Mouse (Mus musculus): ENCODE measurements around the gene Rpa1. TPM values are rescaled to one million over a fixed set of nuclear protein-coding genes. Genes with fewer than 3 reads are reported as not detected.

Gene Rpa1
- polyA plus RNA-seq, 1 experiment from 2014 or later, result 88.4 TPM

DNA sequence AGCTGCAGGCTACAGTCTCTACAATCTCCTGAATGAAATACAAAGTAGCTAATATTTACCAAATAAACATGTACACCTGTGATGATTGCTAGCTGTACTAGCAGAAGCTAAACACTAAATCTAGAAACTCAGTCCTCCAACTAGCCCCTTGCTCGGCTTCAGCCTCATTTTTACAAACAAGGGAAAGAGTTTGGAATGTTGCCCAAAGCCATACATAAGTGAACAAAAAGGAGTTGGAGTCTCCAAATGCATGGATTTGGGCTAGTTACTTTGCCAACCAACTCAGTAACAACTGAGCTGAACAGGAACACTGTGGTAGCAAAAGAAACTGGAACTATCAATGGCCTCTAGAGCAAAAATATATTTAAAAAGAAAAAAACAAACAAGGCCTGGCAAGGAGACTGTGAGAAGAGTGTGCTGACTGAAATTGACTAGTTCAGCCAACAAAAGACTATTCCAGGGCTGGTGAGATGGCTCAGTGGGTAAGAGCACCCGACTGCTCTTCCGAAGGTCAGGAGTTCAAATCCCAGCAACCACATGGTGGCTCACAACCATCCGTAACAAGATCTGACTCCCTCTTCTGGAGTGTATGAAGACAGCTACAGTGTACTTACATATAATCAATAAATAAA lies 1.5 kb downstream of the Rpa1 start:
- Histone ChIP-seq H3K4me3 (replicated peaks) (peak overlapping the region; percentile 85), H3K27ac (replicated peaks) (peak overlapping the region; percentile 30; the same call in 1 of the 2 replicates)

DNA sequence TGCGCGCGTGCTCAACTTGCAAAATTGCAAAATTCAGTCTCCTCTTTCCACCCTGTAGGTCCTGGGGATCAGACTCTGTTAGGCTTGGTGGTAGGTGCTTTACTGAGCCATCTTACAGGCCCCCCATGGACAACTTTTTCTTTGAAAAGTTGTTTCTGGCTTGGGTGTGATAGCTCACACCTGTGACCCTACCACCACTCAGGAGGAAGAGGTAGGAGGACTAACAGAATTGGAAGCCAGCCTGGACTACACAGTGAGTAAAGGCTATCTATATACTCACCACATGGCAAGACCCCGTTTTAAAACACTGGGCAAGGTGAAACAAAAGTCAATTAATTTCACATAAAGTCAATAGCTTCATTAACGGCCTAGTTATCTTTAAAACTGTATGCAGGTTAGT lies 3.4 kb downstream of the Rpa1 start:
- 87% methylated on average over 5 of the region's 5 CpGs for WGBS (ENCODE audit: insufficient replicate concordance)

More for the DNA sequence above, 1.5 kb downstream of the Rpa1 start:
- H3K27me3 ChIP-seq, result no peaks in the 10 kb centered on the region
- 67% methylated on average over 4 of the region's 4 CpGs for WGBS (ENCODE audit: insufficient replicate concordance)
- H3K9me3 ChIP-seq (replicated peaks), result no peaks in the 10 kb centered on the region
- peaks cover 26% of the 10 kb centered on the region for H3K36me3 ChIP-seq (replicated peaks)
- ATAC-seq (ENCODE audit: insufficient read depth), result no peak
- H3K4me1 ChIP-seq (replicated peaks), result peaks cover 57% of the 10 kb centered on the region
- H3K4me2 ChIP-seq, result peak overlapping the region; percentile 90
- peak overlapping the region; percentile 36 for H3K9ac ChIP-seq

DNA sequence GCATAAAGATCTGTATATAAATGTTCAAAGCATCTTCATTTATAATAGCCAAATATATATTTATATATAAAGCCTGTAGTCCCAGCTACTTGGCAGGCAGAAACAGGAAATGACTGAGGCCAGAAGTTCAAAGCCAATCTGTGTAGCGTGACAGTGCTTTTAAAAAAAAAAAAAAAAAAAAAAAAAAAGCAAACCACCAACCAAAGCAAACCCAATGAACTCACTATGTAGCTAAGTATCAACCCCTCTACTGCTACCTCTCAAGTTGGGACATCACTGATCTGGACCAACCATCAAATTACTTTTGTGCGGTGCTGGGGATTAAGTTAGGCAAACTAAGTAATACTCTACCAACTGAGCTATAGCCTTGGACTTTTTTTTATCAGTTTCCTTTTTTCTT lies 4.0 kb downstream of the Rpa1 start:
- Histone ChIP-seq H3K27me3 (no peaks in the 10 kb centered on the region), H3K4me1 (replicated peaks) (peaks cover 45% of the 10 kb centered on the region), H3K36me3 (replicated peaks) (peaks cover 50% of the 10 kb centered on the region), H3K4me3 (replicated peaks) (no peak overlapping the region), H3K9me3 (replicated peaks) (no peaks in the 10 kb centered on the region), H3K4me2 (no peak overlapping the region), H3K9ac (no peak overlapping the region), H3K27ac (replicated peaks) (no peak overlapping the region)
- WGBS (ENCODE audit: insufficient replicate concordance), result 65% methylated on average over 2 of the region's 2 CpGs
- ATAC-seq (ENCODE audit: insufficient read depth), result no peak

More for the DNA sequence above, 3.4 kb downstream of the Rpa1 start:
- Histone ChIP-seq H3K4me1 (replicated peaks) (peaks cover 49% of the 10 kb centered on the region), H3K4me2 (no peak overlapping the region), H3K36me3 (replicated peaks) (peaks cover 46% of the 10 kb centered on the region), H3K9ac (no peak overlapping the region), H3K4me3 (replicated peaks) (no peak overlapping the region), H3K27ac (replicated peaks) (no peak overlapping the region), H3K27me3 (no peaks in the 10 kb centered on the region), H3K9me3 (replicated peaks) (no peaks in the 10 kb centered on the region)
- no peak for ATAC-seq (ENCODE audit: insufficient read depth)

DNA sequence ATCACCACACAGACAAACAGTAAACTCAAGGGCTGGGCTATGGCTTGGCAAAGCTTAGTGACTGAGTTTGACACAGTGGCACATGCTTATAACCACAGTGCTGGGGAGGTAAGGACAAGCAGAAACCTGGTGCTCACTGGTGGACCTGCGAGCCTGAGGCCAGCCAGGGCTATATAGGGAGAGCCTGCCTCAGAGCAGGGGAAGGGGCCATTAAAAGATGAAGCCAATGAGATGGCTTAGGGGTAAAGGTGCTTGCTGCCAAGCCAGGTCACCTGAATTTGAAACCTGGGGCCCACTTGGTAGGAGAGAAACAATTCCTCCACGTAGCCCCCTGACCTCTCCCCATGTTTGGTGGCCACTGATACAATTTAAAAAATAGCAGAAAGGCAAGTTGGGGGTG lies 5.0 kb downstream of the Rpa1 start:
- H3K9me3 ChIP-seq (replicated peaks), result no peaks in the 10 kb centered on the region
- no peak for ATAC-seq (ENCODE audit: insufficient read depth)
- no peak overlapping the region for H3K9ac ChIP-seq
- H3K4me1 ChIP-seq (replicated peaks), result peaks cover 38% of the 10 kb centered on the region
- H3K4me3 ChIP-seq (replicated peaks), result no peak overlapping the region
- H3K4me2 ChIP-seq, result no peak overlapping the region
- no peaks in the 10 kb centered on the region for H3K27me3 ChIP-seq
- WGBS (ENCODE audit: insufficient replicate concordance), result 87% methylated on average over 2 of the region's 2 CpGs
- no peak overlapping the region for H3K27ac ChIP-seq (replicated peaks)
- peaks cover 61% of the 10 kb centered on the region for H3K36me3 ChIP-seq (replicated peaks)

DNA sequence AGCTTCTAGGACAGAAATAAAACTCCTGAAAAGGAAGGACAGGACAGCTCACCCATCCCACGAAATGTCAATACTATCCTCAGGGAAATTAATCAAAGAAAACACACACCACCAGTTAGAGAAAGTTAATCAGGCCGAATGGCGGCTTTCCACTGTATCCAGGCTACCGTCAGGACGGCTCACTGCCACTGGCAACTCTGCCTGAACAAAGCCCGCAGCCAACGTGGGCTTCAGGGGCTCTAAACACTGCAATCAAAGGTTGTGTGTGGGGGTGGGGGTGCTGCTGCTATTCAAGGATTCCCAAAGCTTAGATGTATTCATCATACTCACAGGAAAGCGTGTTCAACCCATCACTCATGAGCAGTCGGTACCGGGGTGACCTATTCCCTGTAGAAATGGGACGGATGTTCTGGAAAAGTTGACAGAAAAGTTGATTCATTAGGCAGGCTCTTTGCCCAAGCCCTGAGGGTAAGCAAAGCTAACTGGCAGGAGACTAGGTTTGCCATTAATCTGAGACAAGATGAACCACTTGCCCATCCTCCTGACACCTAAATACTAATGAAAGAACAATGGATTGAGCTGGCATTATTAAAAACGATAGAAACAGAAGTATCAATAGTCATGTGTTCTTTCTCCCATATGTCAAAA lies 7.3 kb downstream of the Rpa1 start:
- no peak overlapping the region for H3K9ac ChIP-seq
- no peak overlapping the region for H3K4me2 ChIP-seq
- H3K4me1 ChIP-seq (replicated peaks), result peaks cover 42% of the 10 kb centered on the region
- no peak for ATAC-seq (ENCODE audit: insufficient read depth)
- H3K36me3 ChIP-seq (replicated peaks), result peaks cover 84% of the 10 kb centered on the region
- no peak overlapping the region for H3K27ac ChIP-seq (replicated peaks)
- H3K27me3 ChIP-seq, result no peaks in the 10 kb centered on the region
- H3K4me3 ChIP-seq (replicated peaks), result no peak overlapping the region
- H3K9me3 ChIP-seq (replicated peaks), result no peaks in the 10 kb centered on the region
- WGBS (ENCODE audit: insufficient replicate concordance), result 85% methylated on average over 12 of the region's 12 CpGs

GRCm38 (mm10) chr11:75340076-75340475 lies 8.0 kb downstream of the Rpa1 start:
- Histone ChIP-seq H3K27me3 (no peaks in the 10 kb centered on the region), H3K4me2 (no peak overlapping the region), H3K4me3 (replicated peaks) (no peak overlapping the region), H3K4me1 (replicated peaks) (peaks cover 35% of the 10 kb centered on the region), H3K36me3 (replicated peaks) (peaks cover 90% of the 10 kb centered on the region), H3K27ac (replicated peaks) (no peak overlapping the region), H3K9ac (no peak overlapping the region), H3K9me3 (replicated peaks) (no peaks in the 10 kb centered on the region)
- 90% methylated on average over 14 of the region's 14 CpGs for WGBS (ENCODE audit: insufficient replicate concordance)
- no peak for ATAC-seq (ENCODE audit: insufficient read depth)

- Histone ChIP-seq H3K27ac (replicated peaks) (0 out of 2 replicates have a peak overlapping the region, but pooled peaks have one; percentile 9), H3K9me3 (replicated peaks) (no peaks in the 10 kb centered on the region), H3K9ac (no peak overlapping the region), H3K4me2 (0 out of 2 replicates have a peak overlapping the region, but pooled peaks have one; percentile 11), H3K36me3 (replicated peaks) (peaks cover 89% of the 10 kb centered on the region), H3K4me1 (replicated peaks) (peaks cover 21% of the 10 kb centered on the region), H3K4me3 (replicated peaks) (no peak overlapping the region), H3K27me3 (no peaks in the 10 kb centered on the region)
- ATAC-seq (ENCODE audit: insufficient read depth), result no peak
- 56% methylated on average over 7 of the region's 7 CpGs for WGBS (ENCODE audit: insufficient replicate concordance)
These were observed 10.9 kb downstream of the Rpa1 start for GRCm38 (mm10) chr11:75337246-75337645.

DNA sequence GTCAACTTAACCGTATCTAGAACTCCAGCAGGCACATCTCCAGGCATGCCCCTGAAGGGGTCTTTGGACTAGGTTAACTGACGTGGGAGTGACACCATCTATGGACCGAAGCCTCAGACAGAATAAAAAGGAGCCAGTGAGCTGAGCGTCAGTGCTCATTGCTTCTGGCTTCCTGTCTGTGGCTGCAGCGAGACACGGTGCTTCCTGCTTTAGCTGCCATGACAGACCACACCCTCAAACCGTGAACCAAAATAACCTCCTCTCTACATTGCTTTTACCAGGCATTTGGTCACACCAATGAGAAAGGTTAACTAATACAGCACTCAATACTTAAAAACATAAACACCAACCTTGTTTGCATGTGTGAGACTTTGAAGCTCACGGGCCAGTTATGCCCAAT lies 11.4 kb downstream of the Rpa1 start:
- H3K36me3 ChIP-seq (replicated peaks), result peaks cover 90% of the 10 kb centered on the region
- no peaks in the 10 kb centered on the region for H3K9me3 ChIP-seq (replicated peaks)
- ATAC-seq (ENCODE audit: insufficient read depth), result no peak

DNA sequence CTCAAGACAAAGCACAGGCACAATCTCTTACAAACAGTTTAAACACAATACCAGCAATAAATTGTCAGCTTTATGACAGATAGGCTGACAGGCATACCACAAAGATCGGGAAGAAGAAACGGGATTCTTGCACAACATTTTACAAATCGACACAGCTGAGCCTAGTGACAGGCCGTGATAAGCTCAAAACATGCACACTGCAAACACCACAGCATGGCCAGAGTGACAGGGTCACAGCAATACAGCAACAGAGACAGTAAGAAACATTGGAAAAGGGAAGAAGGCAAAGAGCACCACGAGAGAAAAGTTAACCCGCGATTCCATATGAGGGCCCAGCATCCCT lies 22.2 kb downstream of the Rpa1 start:
- Histone ChIP-seq H3K9me3 (replicated peaks) (no peaks in the 10 kb centered on the region), H3K9ac (no peak overlapping the region), H3K36me3 (replicated peaks) (peaks cover 75% of the 10 kb centered on the region), H3K4me3 (replicated peaks) (no peak overlapping the region), H3K27ac (replicated peaks) (no peak overlapping the region), H3K4me1 (replicated peaks) (peaks cover 49% of the 10 kb centered on the region), H3K27me3 (no peaks in the 10 kb centered on the region), H3K4me2 (no peak overlapping the region)
- WGBS (ENCODE audit: insufficient replicate concordance), result 36% methylated on average over 7 of the region's 7 CpGs
- no peak for ATAC-seq (ENCODE audit: insufficient read depth)

More for the DNA sequence above, 11.4 kb downstream of the Rpa1 start:
- peak overlapping the region; percentile 11; the same call in 1 of the 2 replicates for H3K4me2 ChIP-seq
- no peaks in the 10 kb centered on the region for H3K27me3 ChIP-seq
- WGBS (ENCODE audit: insufficient replicate concordance), result 35% methylated on average over 8 of the region's 8 CpGs
- H3K4me1 ChIP-seq (replicated peaks), result peaks cover 21% of the 10 kb centered on the region
- H3K27ac ChIP-seq (replicated peaks), result peak overlapping the region; percentile 9; the same call in 1 of the 2 replicates
- no peak overlapping the region for H3K9ac ChIP-seq
- no peak overlapping the region for H3K4me3 ChIP-seq (replicated peaks)

GRCm38 (mm10) chr11:75325116-75325968 lies 22.8 kb downstream of the Rpa1 start:
- Histone ChIP-seq H3K4me3 (replicated peaks) (no peak overlapping the region), H3K9ac (no peak overlapping the region), H3K9me3 (replicated peaks) (no peaks in the 10 kb centered on the region), H3K27me3 (no peaks in the 10 kb centered on the region), H3K4me2 (no peak overlapping the region), H3K4me1 (replicated peaks) (peaks cover 49% of the 10 kb centered on the region), H3K27ac (replicated peaks) (no peak overlapping the region), H3K36me3 (replicated peaks) (peaks cover 69% of the 10 kb centered on the region)
- 74% methylated on average over 16 of the region's 16 CpGs for WGBS (ENCODE audit: insufficient replicate concordance)
- ATAC-seq (ENCODE audit: insufficient read depth), result no peak

GRCm38 (mm10) chr11:75324433-75324832 lies 23.7 kb downstream of the Rpa1 start:
- peaks cover 62% of the 10 kb centered on the region for H3K36me3 ChIP-seq (replicated peaks)
- no peak overlapping the region for H3K27ac ChIP-seq (replicated peaks)
- no peak overlapping the region for H3K9ac ChIP-seq
- H3K4me2 ChIP-seq, result no peak overlapping the region
- H3K9me3 ChIP-seq (replicated peaks), result no peaks in the 10 kb centered on the region
- H3K4me1 ChIP-seq (replicated peaks), result peaks cover 52% of the 10 kb centered on the region
- WGBS (ENCODE audit: insufficient replicate concordance), result 74% methylated on average over 2 of the region's 2 CpGs
- no peak for ATAC-seq (ENCODE audit: insufficient read depth)
- H3K4me3 ChIP-seq (replicated peaks), result no peak overlapping the region
- no peaks in the 10 kb centered on the region for H3K27me3 ChIP-seq
